Mouse (Mus musculus) embryo, embryonic 11.5 days (tissue): ENCODE measurements around the gene Cd3g.
"Not testable (repeated sequence)": the region's sequence is repeated elsewhere in the genome, so short reads cannot be mapped to it uniquely, and the experiment has no call there.

Source experiments
- DNase-seq: peaks from one replicate; pipeline ENCODE4 v3.0.0-alpha.2; 2012; ENCODE audit warnings: low read depth, low spot score

Gene Cd3g

DNA sequence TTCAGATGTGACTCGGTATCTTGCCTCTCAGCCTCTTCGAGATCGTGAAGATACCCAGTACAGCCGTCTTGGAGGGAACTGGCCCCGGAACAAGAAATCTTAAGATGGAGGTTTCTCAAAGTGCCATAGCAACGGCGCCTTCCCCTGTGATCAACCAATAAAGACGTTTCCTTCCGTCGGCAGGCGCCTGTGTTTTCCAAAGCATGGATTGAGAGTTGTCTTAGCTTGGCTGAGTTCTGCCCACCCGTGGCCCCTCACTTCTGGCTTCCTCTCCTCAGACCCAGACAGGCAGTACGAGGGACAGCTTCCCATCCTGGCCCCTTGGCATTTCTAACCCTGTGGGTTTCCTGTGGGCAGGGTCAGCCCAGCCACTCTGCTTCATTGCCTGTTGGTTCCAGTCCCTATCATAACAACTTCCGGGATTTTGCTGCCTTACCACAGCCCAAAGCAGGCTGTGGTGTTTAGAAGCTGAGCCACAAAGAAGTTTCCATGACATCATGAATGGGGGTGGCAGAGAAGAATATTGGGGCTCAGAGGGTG, 6.1 kb upstream of the Cd3g start:
- no peak for DNase-seq

- DNase-seq = no peak
These were observed 5.5 kb upstream of the Cd3g start for GRCm38 (mm10) chr9:44985721-44986161.

DNA sequence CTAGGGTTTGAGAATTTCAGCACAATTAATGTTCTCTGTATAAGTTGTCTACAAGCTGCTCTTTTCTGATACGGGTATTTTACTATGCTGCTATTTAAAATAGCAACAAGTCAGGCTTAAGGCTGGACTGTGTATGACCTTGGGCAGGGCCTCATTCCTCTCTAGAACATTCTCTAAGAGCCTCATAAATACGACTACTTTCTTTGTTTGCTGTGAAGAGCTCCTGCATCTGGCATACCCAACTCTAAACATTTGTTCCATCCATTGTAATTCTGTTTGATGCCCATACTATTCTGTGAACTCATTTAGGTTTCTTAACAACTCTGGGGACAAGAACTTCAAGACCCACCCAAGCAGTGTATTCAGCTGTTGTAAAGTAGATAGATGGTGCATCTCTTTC, 2.8 kb upstream of the Cd3g start:
- DNase-seq = no peak

- no peak for DNase-seq
These were observed 2.3 kb upstream of the Cd3g start for GRCm38 (mm10) chr9:44982531-44982930.

GRCm38 (mm10) chr9:44982081-44982480, 1.9 kb upstream of the Cd3g start:
- no peak for DNase-seq

DNA sequence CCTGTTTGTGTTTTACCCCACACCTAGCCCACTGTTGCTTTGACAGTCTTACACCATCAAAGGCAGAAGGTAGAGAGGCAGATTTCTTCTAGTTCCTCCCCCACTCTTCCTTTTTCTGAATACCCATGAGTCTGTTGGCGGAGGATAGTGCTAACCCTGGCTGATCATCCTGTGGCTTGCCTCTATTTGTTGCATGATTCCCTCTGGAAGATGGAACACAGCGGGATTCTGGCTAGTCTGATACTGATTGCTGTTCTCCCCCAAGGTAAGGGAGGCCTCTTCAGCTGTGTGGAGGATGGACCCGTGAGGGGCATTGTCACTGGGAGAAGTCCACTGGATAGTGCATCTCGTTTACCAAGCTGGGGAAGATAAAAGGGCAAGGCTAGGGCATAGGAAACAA, 1.4 kb upstream of the Cd3g start, which contains the start of gene Cd3d:
Cd3d (plus strand) TSS at position 111 of the 400 bp plus-strand sequence.
- DNase-seq = no peak

GRCm38 (mm10) chr9:44981104-44981503, 873 bp upstream of the Cd3g start:
- DNase-seq = no peak

DNA sequence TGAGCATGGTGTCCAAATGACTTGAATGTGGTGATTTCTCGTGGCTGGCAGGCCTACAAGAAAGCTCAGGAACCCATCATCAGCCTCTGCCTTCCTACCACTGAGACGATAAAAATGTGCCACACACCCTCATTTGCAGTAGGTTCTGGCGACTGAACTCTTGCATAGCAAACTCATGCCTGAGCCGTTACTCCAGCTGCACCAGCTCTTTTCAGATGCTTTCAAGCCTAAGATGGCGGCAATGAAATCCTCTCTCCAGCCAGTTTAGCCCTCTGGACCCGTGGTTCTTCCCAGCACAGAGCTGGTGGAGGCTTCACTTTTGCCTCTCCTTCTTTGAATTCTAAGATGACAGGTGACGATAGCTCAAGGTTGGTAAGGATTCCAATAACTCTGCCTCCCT, 425 bp downstream of the Cd3g start:
- no peak for DNase-seq

DNA sequence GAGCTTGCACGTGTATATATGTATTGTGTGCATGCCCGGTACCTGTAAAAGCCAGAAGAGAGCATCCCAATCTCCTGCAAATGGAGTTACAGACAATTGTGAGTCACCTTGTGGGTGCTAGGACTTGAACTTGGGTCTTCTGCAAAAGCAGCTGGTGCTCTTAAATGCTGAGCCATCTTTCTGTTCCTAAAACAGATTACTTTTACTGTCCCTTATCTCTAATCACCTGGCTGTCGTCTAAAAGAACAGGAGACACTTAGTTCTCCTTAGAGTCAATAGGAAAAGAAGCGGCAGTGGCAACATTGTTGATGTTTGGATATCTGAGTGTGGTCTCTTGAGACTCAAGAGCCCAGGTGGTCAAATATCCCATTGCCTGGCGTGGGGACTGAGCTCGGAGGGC, 2.4 kb downstream of the Cd3g start:
- no peak for DNase-seq

GRCm38 (mm10) chr9:44969450-44969849, 10.8 kb downstream of the Cd3g start:
- DNase-seq = no peak

DNA sequence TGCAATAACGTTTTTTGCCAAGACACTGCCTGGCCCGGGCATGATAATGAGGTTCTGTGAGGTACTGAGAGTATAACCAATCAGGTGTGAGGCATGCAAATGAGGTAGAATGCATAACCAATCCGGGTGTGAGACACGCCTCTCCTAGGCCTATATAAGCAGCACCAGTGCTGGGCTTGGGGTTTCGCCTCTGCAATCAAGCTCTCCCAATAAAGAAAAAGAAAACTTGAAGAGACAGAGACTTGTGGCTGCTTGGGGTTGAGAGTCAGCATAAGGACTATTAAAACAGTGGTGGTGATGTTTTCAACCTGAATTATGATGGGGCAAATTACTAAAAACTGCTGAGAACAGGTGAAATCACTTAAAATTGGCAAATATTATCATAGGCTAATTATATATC, 12.5 kb downstream of the Cd3g start:
- not testable (repeated sequence) for DNase-seq

DNA sequence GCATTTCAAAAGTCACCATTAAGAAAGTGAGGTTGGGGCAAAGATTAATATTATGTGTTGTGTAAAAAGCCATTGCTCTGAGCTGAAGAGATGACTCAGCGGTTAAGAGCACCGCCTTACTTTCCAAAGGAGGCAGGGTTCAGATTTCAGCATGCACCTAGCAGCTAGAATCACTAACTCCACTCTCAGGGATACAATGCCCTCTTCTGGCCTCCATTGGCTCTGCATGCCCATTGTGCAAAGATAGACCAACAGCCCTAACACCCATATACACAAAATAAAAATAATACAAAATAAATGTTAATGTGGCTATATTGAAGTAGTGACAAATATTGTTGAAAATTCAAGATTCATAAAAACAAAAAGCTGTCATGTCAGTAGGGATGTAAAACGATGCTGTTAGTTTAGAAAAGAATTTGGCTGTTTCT, 13.4 kb downstream of the Cd3g start:
- DNase-seq = peak; percentile 60

DNA sequence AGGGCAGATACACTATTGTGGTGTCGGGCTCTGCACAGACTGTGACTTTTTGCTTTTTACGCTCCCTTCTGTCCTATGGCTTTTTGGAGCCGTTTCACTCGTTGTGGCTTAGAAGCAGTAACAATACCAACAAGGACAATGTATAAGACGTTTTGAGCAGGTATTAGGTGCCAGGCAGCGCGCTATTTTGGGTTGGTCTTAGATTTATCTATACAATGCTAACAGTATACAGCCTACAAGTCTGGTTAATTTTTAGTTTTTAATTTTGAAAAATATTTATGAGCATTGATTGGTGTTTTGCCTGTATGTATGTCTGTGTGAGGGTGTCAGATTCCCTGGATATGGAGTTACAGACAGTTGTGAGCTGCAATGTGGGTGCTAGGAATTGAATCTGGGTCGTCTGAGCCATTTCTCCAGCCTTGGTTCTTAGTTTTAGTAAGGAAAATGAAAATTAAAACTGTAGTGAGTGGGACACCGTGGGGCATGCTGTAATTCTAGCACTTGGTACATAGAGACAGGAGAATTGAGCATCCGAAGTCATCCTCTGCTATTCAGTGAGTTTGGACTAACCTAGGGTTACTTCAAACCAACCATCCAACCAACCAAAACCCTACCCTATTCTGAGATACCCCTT, 14.3 kb downstream of the Cd3g start:
- no peak for DNase-seq

GRCm38 (mm10) chr9:44965126-44965832, 15.0 kb downstream of the Cd3g start, which contains the start of gene Ube4a:
TSS of gene Ube4a (minus strand) at chr9:44965600.
- peak; percentile 100 for DNase-seq

- no peak for DNase-seq
These were observed 25.8 kb downstream of the Cd3g start for GRCm38 (mm10) chr9:44954432-44954831.

GRCm38 (mm10) chr9:44947836-44948235, 32.4 kb downstream of the Cd3g start:
- DNase-seq = no peak

DNA sequence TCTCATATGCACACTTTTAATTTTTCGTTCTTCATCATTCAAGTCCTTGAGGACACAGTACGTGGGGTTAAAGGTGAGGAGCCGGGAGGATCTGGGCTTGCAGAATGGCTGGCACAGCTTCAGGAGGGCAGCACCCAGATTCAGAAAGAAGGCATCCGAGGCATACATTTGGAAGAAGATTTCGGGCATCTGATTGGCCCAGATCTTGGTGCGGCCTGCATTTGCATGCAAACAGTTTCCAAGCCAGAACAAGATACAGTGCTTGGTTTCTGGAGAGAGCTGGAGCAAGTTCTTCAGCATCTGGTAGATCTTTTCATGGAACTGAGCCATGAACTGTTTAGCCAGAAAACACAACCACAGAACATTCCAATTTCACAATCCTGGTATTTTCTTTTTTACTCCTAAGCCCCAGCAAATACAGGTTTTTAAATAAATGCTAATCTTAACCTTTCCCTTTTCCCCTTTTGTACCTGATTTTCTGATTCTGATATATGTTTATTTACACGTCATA, 34.0 kb downstream of the Cd3g start:
- DNase-seq = no peak

DNA sequence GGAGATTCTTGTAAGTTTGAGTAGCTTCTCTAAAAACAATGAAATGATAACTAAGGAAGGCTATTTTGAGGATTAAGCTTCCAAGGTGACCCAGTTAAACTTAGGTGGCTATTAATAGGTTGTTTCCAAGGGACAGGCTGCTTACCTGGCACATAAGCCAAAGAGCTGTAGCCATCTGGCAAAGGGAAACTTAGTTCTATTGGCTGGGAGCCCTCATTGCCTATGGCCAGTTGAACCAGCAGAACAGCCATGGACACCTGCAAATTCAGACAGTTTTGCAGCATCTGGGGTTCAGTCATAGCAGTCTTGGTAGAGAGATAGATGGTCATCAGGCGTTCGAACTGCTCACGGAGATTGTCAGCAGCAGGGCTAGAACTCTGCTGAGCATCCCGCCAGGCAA, 37.8 kb downstream of the Cd3g start:
- DNase-seq = no peak

DNA sequence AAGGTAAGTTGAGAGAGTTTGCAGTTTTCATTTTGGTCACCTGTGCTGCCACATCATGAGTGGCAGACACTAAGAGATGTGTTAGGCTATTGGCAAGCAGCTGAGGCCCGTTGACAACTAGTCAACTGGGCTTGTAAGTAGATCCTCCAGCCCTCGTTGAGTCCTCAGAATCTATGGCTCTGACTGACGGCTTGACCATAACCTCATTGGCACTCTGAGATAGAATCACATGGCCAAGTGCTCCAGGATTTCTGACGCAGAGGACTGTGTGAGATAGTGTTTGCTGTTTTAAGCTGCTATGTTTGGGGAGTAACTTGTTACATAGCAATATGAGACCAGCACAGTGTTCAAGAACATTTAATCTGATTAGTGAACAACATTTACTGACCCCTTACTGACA, 38.5 kb downstream of the Cd3g start:
- no peak for DNase-seq

DNA sequence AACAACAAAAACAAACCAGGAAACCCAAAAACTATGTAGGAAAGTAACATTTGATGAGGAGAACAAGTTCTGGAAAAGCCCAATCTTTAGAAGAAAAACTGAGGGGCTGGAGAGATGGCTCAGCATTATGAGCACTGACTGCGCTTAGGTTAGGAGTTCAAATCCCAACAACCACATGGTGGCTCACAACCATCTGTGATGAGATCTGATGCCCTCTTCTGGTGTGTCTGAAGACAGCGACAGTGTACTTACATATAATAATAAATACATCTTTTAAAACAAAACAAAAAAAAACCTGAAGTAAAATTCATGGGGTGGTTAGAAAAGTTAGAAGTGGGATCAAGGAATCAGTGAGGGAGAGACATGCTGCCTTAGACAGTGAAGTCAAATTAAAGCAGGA, 58.7 kb downstream of the Cd3g start:
- DNase-seq = no peak

GRCm38 (mm10) chr9:44921123-44921468, 59.1 kb downstream of the Cd3g start:
- no peak for DNase-seq

DNA sequence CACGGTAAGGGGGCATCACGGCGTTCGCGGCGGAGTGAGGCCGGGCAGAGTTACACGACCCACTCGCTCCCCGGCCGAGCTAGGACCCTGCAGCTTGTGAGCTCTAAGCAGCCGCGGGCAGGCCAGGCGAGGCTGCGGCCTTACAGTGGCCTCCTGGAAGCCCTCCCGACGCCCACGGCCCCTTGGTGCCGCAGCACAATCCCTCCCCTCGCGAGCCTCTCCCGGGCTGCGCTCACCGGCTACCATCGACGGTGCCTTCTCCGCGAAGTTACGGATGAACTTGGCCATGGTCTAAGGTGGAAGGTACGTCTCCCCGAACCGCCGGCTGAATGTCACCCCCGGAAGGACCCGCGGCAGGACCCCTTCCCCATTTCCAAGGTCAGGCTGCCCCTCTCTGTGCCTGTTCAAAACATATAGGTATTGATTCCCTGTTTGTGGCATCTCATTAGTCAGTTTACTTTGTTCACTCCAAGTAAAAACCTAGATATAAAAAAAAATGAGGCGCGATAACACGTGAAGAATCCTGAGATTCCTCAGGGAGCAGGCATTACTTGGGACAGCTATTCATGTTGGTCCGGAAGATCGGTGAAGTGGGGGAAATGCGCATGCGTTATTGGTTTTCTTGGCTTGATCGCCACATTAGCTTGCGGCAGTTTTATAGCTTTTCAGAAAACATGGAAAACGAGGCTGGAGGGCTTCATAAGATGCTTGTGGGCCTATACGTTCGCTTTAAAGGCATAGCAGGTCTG, 59.7 kb downstream of the Cd3g start, which contains the start of gene Atp5l:
Atp5l (minus strand) TSS at position 369 of the 749 bp plus-strand sequence.
- DNase-seq = peak; percentile 90
